Mouse (Mus musculus): ENCODE measurements around the gene Mterf1b.

Gene Mterf1b

GRCm38 (mm10) chr5:4240120-4240519 lies 48.0 kb downstream of the Mterf1b start:
- DNase-seq (ENCODE audit: extremely low read depth, low read depth, low spot score): peak; percentile 54

GRCm38 (mm10) chr5:4245004-4245403 lies 52.8 kb downstream of the Mterf1b start:
- no peak for DNase-seq (ENCODE audit: extremely low read depth, low read depth, low spot score)

GRCm38 (mm10) chr5:4246095-4246494 lies 53.9 kb downstream of the Mterf1b start:
- DNase-seq (ENCODE audit: extremely low read depth, low read depth, low spot score): no peak
